Mouse (Mus musculus): ENCODE results near the gene Tomm7. TPM values are rescaled to one million over a fixed set of nuclear protein-coding genes. Genes with fewer than 3 reads are reported as not detected.
"Not testable (repeated sequence)": the region's sequence is repeated elsewhere in the genome, so short reads cannot be mapped to it uniquely, and the experiment has no call there.

Tomm7 gene
- total RNA-seq (2021) = 100 to 1,000 TPM; 110 to 111 TPM
- long read RNA-seq, experiment 1, transcript Tomm7-201 (3 exons, 1,125 nt) = major isoform, 238 of 244 reads
- long read RNA-seq, experiment 1, partial matches to known transcripts = 0 of 244 reads
- long read RNA-seq, experiment 1, other reads (novel, unspliced or antisense) = 6 of 244 reads
- long read RNA-seq, experiment 2, transcript Tomm7-201 (3 exons, 1,125 nt) = major isoform, 217 of 228 reads
- long read RNA-seq, experiment 2, partial matches to known transcripts = 0 of 228 reads
- long read RNA-seq, experiment 2, other reads (novel, unspliced or antisense) = 11 of 228 reads

GRCm38 (mm10) chr5:23843674-23844530 is at the start of gene Tomm7:
Gene Tomm7 (minus strand): TSS chr5:23844161.
- peak; percentile 96 to 99 for DNase-seq

- no peak for DNase-seq
These were observed 49.3 kb upstream of the Tomm7 start for GRCm38 (mm10) chr5:23893156-23893863.

DNA sequence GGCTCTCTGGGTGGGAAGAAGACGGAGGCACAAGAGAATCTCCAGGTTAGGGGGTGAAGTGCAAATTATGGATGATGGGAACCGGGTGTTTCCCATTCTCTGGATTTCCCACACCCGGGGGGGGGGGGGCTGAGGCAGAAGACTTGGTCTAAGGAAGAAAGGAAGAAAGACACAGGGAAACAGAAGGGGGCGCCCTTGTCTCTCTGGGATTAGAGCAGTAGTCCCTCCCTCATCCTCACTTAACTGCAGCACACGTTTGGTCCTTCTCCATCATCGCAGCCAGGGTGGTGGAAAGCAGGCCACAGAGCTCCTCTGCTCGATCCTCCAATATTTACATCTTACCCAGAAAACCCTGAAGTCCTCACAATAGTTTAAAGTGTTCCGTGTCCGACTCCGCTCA is 46.8 kb upstream of the Tomm7 start:
- DNase-seq = peak; percentile 75 to 88

GRCm38 (mm10) chr5:23889461-23889860 is 45.5 kb upstream of the Tomm7 start:
- DNase-seq = no peak

- DNase-seq = peak in 1 of 2 experiments; percentile 23
These were observed 43.1 kb upstream of the Tomm7 start for GRCm38 (mm10) chr5:23887111-23887510.

DNA sequence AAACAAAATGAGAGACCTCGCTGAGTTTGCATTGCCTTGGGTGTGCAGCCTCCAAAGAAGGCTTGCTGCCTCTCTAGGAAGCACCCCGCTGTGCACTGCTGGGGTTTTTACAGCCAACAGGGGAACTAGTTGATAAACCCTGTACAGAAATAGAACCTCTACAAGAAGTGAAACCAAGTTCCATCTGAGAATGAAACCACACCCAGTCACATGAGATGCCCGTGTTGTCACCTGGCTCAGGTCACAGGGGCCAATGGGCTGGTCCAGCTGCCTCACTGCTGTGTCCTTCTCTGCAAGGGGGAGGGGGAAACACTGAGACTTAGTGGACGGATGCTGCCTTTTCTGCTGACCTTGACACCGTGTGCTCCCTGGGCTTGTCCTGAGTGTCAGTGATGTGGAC is 30.5 kb upstream of the Tomm7 start:
- DNase-seq = peak; percentile 41 to 55

- no peak for DNase-seq
These were observed 28.6 kb upstream of the Tomm7 start for GRCm38 (mm10) chr5:23872586-23872985.

DNA sequence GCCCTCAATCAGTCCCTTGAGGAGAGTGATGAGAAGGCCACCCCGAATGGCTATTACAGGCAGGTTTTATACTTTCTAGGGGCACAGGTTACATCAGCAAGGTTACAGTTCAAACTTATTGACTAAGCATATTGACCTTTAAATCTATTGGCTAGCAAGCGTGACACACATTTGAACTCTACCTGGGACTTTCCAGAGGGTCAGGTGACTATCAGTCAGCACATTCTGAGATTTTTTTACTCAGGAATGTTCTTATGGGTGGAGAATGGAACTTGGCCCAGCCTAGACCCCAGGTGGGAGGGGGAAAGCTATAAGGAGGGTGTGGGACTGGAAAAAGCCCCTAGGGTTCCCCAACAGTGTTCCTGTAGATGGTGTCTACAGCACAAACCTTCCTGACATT is 27.4 kb upstream of the Tomm7 start:
- DNase-seq = not testable (repeated sequence)

DNA sequence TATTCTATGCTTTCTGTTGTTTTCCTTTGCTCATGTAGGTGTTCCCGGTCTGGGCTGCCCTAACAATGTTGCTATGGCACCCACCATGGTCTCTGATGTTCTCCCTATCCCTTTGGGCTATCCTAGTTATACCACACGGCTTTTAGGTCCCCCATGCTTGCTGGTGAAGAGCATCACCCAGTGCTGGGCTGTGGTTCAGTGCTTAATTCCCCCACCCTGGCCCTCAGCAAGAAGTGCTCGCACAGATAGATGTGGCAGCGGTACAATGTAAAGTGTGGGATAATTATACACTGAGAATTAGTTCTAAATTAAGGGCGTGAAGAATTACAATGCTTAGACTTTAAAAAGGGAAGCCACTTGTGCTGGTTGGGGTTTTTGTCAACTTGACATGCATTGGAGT is 22.0 kb upstream of the Tomm7 start:
- DNase-seq = no peak

DNA sequence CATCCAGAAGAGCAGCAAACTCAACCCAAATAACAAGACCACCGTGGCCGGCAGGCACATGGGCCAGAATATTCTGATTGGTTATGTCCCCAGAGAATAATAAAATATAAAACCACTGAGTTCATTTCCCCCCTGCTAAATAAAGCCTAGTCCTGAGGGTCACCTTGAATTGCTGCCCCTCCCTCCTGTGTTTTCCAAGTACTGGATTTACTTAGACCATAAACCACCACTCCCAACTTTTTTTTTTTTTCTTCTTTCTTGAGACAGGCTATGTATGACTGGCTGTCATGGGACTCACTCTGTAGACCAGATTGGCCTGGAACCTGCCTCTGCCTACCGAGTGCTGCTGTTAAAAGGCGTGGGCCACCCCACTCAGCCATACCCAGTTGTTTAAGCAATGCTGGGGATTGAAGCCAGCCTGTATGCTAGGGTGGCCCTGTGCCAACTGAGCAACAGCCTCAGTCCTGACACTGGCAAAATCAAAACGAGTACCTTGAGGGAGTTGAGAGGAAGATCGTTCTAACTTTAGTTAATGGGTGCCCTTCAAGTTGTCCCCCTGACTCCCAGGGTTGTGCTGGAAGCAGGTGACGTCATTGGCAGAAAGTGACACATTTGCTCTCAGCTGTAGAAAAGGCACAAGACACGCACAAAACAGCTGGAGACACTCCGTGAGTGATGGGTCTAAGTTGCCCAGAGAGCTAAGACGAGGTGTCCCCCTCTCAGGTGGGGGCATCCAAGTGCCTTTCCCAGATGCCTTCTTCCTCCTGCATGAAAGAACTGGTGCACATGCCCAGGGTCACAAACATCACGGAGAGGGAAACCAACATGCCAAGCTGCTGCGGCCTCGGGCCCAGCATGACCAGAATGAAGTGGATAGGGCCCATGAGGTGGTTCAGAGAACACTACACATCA is 20.3 kb upstream of the Tomm7 start:
- DNase-seq = no peak

DNA sequence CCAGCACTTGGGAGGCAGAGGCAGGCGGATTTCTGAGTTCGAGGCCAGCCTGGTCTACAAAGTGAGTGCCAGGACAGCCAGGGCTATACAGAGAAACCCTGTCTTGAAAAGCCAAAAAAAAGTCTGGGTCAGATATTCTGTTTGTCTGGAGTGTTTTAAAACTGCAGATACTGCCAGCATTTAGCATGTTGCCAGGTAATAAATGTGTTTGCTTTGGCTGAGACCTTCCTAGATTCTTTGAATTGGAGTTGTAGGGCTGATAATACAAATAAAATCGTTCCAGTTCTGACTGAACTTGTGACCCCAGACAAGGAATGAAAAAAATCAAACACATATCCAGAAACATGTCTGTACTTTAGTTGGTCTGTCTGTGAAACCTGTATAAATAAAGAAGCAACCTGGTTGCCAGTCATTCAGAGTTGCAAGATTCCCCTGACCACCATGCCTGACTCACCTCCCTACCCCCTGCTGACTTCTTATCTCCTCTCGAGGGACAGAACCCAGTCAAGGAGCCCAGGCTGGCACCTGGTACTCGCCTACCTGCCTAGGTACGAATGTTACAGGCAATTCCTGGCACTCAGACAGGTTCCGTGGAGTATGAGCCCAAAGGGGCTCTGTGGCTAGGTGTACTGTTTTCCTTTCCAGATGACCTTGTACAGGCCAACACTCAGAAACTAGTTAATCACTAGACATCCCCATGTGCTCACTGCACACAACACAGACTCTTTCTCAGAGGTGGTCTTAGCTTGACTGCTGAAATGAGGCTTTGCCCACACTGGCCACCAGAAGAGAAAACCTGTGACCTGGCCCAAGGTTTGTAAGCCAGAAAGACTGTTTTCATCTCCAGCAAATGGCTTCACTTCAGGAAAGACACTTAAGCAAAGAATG is 19.4 kb upstream of the Tomm7 start:
- DNase-seq = peak in 1 of 2 experiments; percentile 30

DNA sequence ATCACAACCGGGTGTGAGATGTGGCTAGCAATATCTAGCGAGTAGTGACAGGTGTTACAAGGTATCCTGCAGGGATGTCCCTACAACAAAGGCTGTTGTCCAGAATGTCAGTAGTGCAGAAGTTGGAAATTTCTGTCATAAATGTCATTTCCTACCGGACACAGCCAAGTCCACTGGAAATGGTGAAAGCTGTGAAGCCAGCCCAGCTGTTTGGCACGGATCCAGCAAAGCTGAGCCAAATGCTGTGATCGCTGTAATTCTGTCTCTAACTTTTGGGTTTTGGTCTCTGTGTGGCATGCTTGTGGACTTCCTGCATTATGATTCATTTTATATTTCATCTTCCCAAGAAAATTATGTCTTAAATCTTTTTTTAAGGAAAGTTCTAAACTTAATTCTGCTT is 18.3 kb upstream of the Tomm7 start:
- peak; percentile 77 to 81 for DNase-seq

GRCm38 (mm10) chr5:23861721-23862120 is 17.8 kb upstream of the Tomm7 start:
- no peak for DNase-seq

- no peak for DNase-seq
These were observed 15.9 kb upstream of the Tomm7 start for GRCm38 (mm10) chr5:23859896-23860295.

GRCm38 (mm10) chr5:23859087-23859718 is 15.2 kb upstream of the Tomm7 start:
- DNase-seq = no peak

DNA sequence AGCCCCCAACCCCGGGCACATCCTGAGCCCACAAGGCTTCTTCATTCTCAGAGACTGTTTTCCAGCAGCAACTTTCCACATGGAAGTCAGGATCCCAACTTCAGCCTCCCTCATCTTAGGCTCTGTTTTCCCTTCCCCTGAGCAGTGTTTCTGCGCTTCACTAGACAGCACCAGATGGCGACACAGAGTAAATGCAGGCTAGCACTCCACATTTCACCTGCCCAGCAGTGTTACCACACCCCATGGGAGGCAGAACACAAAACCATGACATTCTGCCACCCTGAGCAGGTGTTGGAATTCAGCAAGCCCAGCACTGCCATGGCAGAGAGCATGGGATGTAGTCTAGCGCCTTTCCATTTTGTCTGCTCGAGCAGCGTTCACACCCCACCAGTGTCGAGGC is 14.7 kb upstream of the Tomm7 start:
- DNase-seq = no peak

- no peak for DNase-seq
These were observed 14.0 kb upstream of the Tomm7 start for GRCm38 (mm10) chr5:23858001-23858400.

GRCm38 (mm10) chr5:23857189-23857588 is 13.2 kb upstream of the Tomm7 start:
- no peak for DNase-seq

GRCm38 (mm10) chr5:23856164-23856563 is 12.2 kb upstream of the Tomm7 start:
- DNase-seq = no peak

- no peak for DNase-seq
These were observed 11.5 kb upstream of the Tomm7 start for GRCm38 (mm10) chr5:23855484-23855883.

All from heart, adult 18-20 months (tissue).